Mouse (Mus musculus) kidney, embryonic 14.5 days (tissue): Measurements from ENCODE around the gene Ghr. TPM values are rescaled to one million over a fixed set of nuclear protein-coding genes. Genes with fewer than 3 reads are reported as not detected.

Experiments used
- ATAC-seq: fragments of 200-750 bp; cut with Nextera tagmentation; 2 replicates; pipeline ENCODE4 v1.8.0; 2017; ENCODE audit warnings: moderate number of reproducible peaks, mild to moderate bottlenecking, moderate TSS enrichment, moderate library complexity; ENCODE audit not compliant: low FRiP score, low TSS enrichment
- H3K27ac ChIP-seq: fragments of 300-500 bp; sonication (generic); 2 replicates; pipeline ENCODE4 v1.5.1; 2014; ENCODE audit warnings: low read depth, mild to moderate bottlenecking, low read length, moderate library complexity, mixed read lengths
- H3K27me3 ChIP-seq: fragments of 300-500 bp; sonication (generic); 2 replicates; pipeline ENCODE4 v1.6.1; 2014; ENCODE audit warnings: mild to moderate bottlenecking, low read length; ENCODE audit not compliant: control insufficient read depth, insufficient read depth
- H3K36me3 ChIP-seq: fragments of 300-500 bp; sonication (generic); 2 replicates; pipeline ENCODE4 v1.6.1; 2014; ENCODE audit warnings: low read length, mixed read lengths; ENCODE audit not compliant: control insufficient read depth, insufficient read depth
- H3K4me1 ChIP-seq: fragments of 300-500 bp; sonication (generic); 2 replicates; pipeline ENCODE4 v1.6.1; 2014; ENCODE audit warnings: low read length, mixed read lengths; ENCODE audit not compliant: control insufficient read depth, insufficient read depth
- H3K4me2 ChIP-seq: fragments of 300-500 bp; sonication (generic); replicated peaks from 2 replicates; pipeline ENCODE4 v1.6.1; 2014; ENCODE audit warnings: low read depth, mild to moderate bottlenecking, low read length
- H3K4me3 ChIP-seq: fragments of 300-500 bp; sonication (generic); 2 replicates; pipeline ENCODE4 v1.5.1; 2014; ENCODE audit warnings: mild to moderate bottlenecking, low read length
- H3K9ac ChIP-seq: fragments of 300-500 bp; sonication (generic); 2 replicates; pipeline ENCODE4 v1.6.1; 2014; ENCODE audit warnings: low read depth, mild to moderate bottlenecking, low read length, moderate library complexity
- H3K9me3 ChIP-seq: fragments of 300-500 bp; sonication (generic); 2 replicates; pipeline ENCODE4 v1.6.1; 2016; ENCODE audit warnings: low read length; ENCODE audit not compliant: control insufficient read depth
- WGBS: fragments of 180-500 bp; shearing (Covaris S2); extraction: QIAGEN DNeasy Blood & Tissue Kit; methylation state at CpG from one replicate; pipeline ENCODE4 v1.1.7; 2014; 5-methylcytosine and 5-hydroxymethylcytosine counted together
- polyA plus RNA-seq: library from polyadenylated mRNA; unstranded; fragments of >200 nt; fragmentation: Nextera tagmentation; extraction: Ambion mirVana; gene quantifications from 2 replicates; pipeline ENCODE4 v1.2.1, GENCODE M21; 2014

The Ghr gene
- polyA plus RNA-seq, 1 experiment from 2014 or later: 81.9 TPM

GRCm38 (mm10) chr15:3485367-3485766 lies 97.9 kb downstream of the Ghr start:
- Histone ChIP-seq H3K9me3 (no peaks in the 10 kb centered on the region), H3K9ac (no peak overlapping the region), H3K27me3 (no peaks in the 10 kb centered on the region), H3K4me1 (no peaks in the 10 kb centered on the region), H3K27ac (no peak overlapping the region), H3K4me2 (no peak overlapping the region), H3K36me3 (no peaks in the 10 kb centered on the region), H3K4me3 (no peak overlapping the region)
- no peak for ATAC-seq
- WGBS: 79% methylated on average over 1 of the region's 1 CpGs

- Histone ChIP-seq H3K27ac (no peak overlapping the region), H3K4me1 (no peaks in the 10 kb centered on the region), H3K9ac (no peak overlapping the region), H3K4me2 (no peak overlapping the region), H3K36me3 (no peaks in the 10 kb centered on the region), H3K9me3 (no peaks in the 10 kb centered on the region), H3K4me3 (no peak overlapping the region), H3K27me3 (no peaks in the 10 kb centered on the region)
- WGBS: 73% methylated on average over 3 of the region's 3 CpGs
- no peak for ATAC-seq
Measured at GRCm38 (mm10) chr15:3483451-3483850, 99.8 kb downstream of the Ghr start.

GRCm38 (mm10) chr15:3469230-3469629 lies 114.1 kb downstream of the Ghr start:
- no peak overlapping the region for H3K9ac ChIP-seq
- no peaks in the 10 kb centered on the region for H3K4me1 ChIP-seq
- no peaks in the 10 kb centered on the region for H3K27me3 ChIP-seq
- H3K4me3 ChIP-seq: no peak overlapping the region
- H3K4me2 ChIP-seq: no peak overlapping the region
- ATAC-seq: no peak
- no peak overlapping the region for H3K27ac ChIP-seq
- no peaks in the 10 kb centered on the region; the same call in 1 of the 2 replicates for H3K36me3 ChIP-seq
- H3K9me3 ChIP-seq: no peaks in the 10 kb centered on the region
- WGBS: 90% methylated on average over 4 of the region's 4 CpGs

DNA sequence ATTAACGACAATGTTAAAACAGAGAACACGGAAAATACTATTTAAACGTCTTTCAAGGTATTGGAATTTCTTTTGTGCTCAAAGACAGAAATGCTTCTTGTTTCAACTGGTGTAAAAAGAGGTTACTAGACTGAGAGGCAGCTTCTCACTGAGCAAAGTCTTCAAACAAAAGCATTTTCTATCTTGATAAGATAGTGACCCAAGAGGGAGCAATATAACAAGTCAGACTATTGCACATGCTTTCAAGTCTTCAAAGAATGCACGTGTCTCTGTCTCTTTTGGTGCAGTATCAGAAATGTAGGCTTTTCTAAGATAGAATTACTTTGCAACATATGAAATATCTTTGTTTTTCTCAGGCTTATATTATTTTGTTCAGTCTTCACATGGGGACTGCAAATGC lies 116.7 kb downstream of the Ghr start:
- no peak for ATAC-seq
- 81% methylated on average over 4 of the region's 4 CpGs for WGBS
- no peaks in the 10 kb centered on the region for H3K27me3 ChIP-seq
- no peaks in the 10 kb centered on the region for H3K36me3 ChIP-seq
- H3K27ac ChIP-seq: no peak overlapping the region
- no peak overlapping the region for H3K4me2 ChIP-seq
- H3K4me1 ChIP-seq: no peaks in the 10 kb centered on the region
- H3K4me3 ChIP-seq: no peak overlapping the region
- H3K9ac ChIP-seq: no peak overlapping the region
- H3K9me3 ChIP-seq: no peaks in the 10 kb centered on the region

DNA sequence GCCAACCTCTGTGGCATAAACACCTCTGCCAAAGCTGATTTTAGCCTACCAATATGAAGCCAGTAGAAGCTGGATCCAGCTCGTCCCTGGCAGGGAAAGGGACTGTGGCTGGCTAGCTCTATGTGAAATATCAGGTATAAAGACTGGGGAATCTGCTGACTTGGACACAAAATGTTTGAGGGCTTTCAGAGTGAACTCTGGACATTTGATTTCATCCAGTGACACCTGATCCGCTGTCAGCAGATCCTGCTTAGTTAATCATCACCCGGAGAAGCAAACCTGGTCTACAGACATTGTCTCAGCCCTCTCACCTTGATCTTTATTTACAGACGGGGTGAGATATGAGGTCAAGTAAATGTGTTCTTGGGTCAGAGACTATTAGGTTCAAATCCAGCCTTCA lies 118.5 kb downstream of the Ghr start:
- Histone ChIP-seq H3K4me3 (no peak overlapping the region), H3K9ac (no peak overlapping the region), H3K9me3 (no peaks in the 10 kb centered on the region), H3K27ac (no peak overlapping the region), H3K4me1 (no peaks in the 10 kb centered on the region), H3K4me2 (no peak overlapping the region), H3K27me3 (no peaks in the 10 kb centered on the region), H3K36me3 (no peaks in the 10 kb centered on the region)
- ATAC-seq: 0 out of 2 replicates have a peak, but pooled peaks have one; percentile 32
- WGBS: 60% methylated on average over 4 of the region's 4 CpGs

DNA sequence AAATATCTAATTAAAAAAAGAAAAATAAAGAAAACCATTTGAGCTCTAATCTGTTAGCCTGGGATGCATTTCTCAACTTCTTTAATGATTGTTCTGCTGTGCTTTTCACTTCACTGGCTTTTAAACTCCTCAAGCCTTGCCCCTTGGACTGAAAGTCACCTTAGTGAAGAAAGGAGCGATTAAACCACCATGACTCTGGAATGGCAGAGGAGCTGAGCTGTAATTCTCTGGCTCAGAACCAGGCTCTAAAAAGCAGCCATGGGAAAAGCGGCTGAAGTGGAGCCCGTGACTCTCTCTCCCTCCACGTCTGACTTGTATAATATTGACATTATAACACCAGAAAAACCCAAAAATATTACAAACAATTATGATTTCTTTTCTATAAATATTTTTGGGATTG lies 126.7 kb downstream of the Ghr start:
- ATAC-seq: no peak
- Histone ChIP-seq H3K9ac (no peak overlapping the region), H3K36me3 (0 out of 2 replicates have a peak, but pooled peaks cover 3% of the 10 kb centered on the region), H3K27ac (no peak overlapping the region), H3K27me3 (no peaks in the 10 kb centered on the region), H3K4me3 (no peak overlapping the region), H3K4me1 (no peaks in the 10 kb centered on the region), H3K4me2 (no peak overlapping the region), H3K9me3 (no peaks in the 10 kb centered on the region)
- WGBS: 80% methylated on average over 4 of the region's 4 CpGs

GRCm38 (mm10) chr15:3455572-3455971 lies 127.7 kb downstream of the Ghr start:
- Histone ChIP-seq H3K9ac (no peak overlapping the region), H3K27me3 (no peaks in the 10 kb centered on the region), H3K4me2 (no peak overlapping the region), H3K9me3 (no peaks in the 10 kb centered on the region), H3K4me3 (no peak overlapping the region), H3K36me3 (0 out of 2 replicates have a peak, but pooled peaks cover 3% of the 10 kb centered on the region), H3K4me1 (no peaks in the 10 kb centered on the region), H3K27ac (no peak overlapping the region)
- ATAC-seq: no peak

DNA sequence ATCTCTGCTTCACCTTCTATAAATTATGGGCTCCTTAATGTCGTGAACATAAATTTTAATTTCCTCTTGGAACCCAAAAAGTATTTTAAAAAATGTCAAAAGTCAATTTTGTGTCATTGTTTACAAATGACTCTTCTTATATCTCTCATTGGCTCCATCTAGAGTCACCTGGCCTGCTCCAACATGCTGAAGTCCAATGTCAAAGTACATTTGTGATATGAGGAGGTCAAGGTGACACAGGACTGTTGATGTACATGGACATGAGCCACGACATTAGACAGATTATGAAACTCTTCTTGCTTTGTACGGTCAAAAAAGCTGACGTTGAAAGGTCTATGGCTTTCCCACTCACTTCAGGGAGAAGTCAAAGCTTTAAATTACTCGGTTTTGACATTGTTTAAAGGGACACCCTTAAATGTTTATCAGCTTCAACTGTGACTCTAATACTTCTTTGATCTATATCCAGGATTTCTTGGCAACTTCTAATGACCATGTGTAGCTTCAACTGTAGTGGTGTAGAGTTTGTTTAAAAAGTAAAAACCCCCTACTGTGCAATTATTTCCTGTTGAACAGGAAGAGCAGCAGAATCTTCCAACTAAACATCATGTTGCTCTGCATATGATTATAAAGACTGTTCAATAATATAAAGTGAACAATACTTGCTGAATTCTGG lies 131.1 kb downstream of the Ghr start:
- H3K27ac ChIP-seq: no peak overlapping the region
- H3K9ac ChIP-seq: no peak overlapping the region
- H3K9me3 ChIP-seq: no peaks in the 10 kb centered on the region
- H3K4me3 ChIP-seq: no peak overlapping the region
- 75% methylated on average over 5 of the region's 5 CpGs for WGBS
- H3K27me3 ChIP-seq: no peaks in the 10 kb centered on the region
- ATAC-seq: no peak
- no peak overlapping the region for H3K4me2 ChIP-seq
- no peaks in the 10 kb centered on the region for H3K4me1 ChIP-seq
- no peaks in the 10 kb centered on the region for H3K36me3 ChIP-seq

GRCm38 (mm10) chr15:3449564-3449963 lies 133.7 kb downstream of the Ghr start:
- H3K27ac ChIP-seq: no peak overlapping the region
- 70% methylated on average over 2 of the region's 2 CpGs for WGBS
- no peaks in the 10 kb centered on the region for H3K9me3 ChIP-seq
- ATAC-seq: no peak
- no peak overlapping the region for H3K4me2 ChIP-seq
- no peaks in the 10 kb centered on the region for H3K36me3 ChIP-seq
- H3K27me3 ChIP-seq: no peaks in the 10 kb centered on the region
- no peak overlapping the region for H3K9ac ChIP-seq
- H3K4me1 ChIP-seq: no peaks in the 10 kb centered on the region
- no peak overlapping the region for H3K4me3 ChIP-seq
